Comparison of ENCODE assay signal across 7 mouse cellular contexts in genomic region chr2:14295334-14295733, GRCm38 (mm10).
DNase-seq lines count a peak whose midpoint lies in the region; ATAC-seq lines count a peak whose summit lies in the region.

No protein-coding gene starts in this region.

- H3K9ac ChIP-seq in intestine, embryonic 16.5 days (ENCODE audit: low read depth, low read length): no peak overlapping the region
- no peak overlapping the region for H3K9ac ChIP-seq in midbrain, embryonic 14.5 days (replicated peaks; ENCODE audit: low read length)

- H3K4me2 ChIP-seq in intestine, embryonic 16.5 days (ENCODE audit: low read depth, low read length): no peak overlapping the region
- no peak overlapping the region for H3K4me2 ChIP-seq in midbrain, embryonic 14.5 days (ENCODE audit: low read length)

- intact Hi-C loops in left cerebral cortex, postnatal 14 days (cut with DNase I): loop anchor here (5.0 kb wide), 1 partner anchor 1013 kb away; no protein-coding TSS in a partner anchor

- H3K9me3 ChIP-seq in intestine, embryonic 16.5 days (ENCODE audit: control insufficient read depth, low read length): no peaks in the 10 kb centered on the region
- H3K9me3 ChIP-seq in midbrain, embryonic 14.5 days (ENCODE audit: control insufficient read depth, low read length): no peaks in the 10 kb centered on the region

- no peak overlapping the region for H3K4me3 ChIP-seq in intestine, embryonic 16.5 days (ENCODE audit: low read length)
- H3K4me3 ChIP-seq in midbrain, embryonic 14.5 days (replicated peaks; ENCODE audit: low read depth, low read length): no peak overlapping the region

- no peaks in the 10 kb centered on the region for H3K4me1 ChIP-seq in intestine, embryonic 16.5 days (ENCODE audit: control insufficient read depth, insufficient read depth, low read length)
- H3K4me1 ChIP-seq in midbrain, embryonic 14.5 days (ENCODE audit: control insufficient read depth, insufficient read depth, low read length): no peaks in the 10 kb centered on the region

- no peaks in the 10 kb centered on the region for H3K27me3 ChIP-seq in intestine, embryonic 16.5 days (replicated peaks; ENCODE audit: control insufficient read depth, insufficient read depth, low read length)
- no peaks in the 10 kb centered on the region for H3K27me3 ChIP-seq in midbrain, embryonic 14.5 days (ENCODE audit: control insufficient read depth, insufficient read depth, low read length)

- ATAC-seq in intestine, embryonic 16.5 days: peak; percentile 71
- peak; percentile 75 for ATAC-seq in midbrain, embryonic 14.5 days (ENCODE audit: low FRiP score, low TSS enrichment)

- H3K27ac ChIP-seq in intestine, embryonic 16.5 days (ENCODE audit: low read length): no peak overlapping the region
- no peak overlapping the region for H3K27ac ChIP-seq in midbrain, embryonic 14.5 days (replicated peaks; ENCODE audit: low read depth, low read length)

- WGBS in intestine, embryonic 16.5 days: 37% methylated on average over 5 of the region's 5 CpGs
- WGBS in midbrain, embryonic 14.5 days: 41% methylated on average over 5 of the region's 5 CpGs

- H3K36me3 ChIP-seq in intestine, embryonic 16.5 days (ENCODE audit: control insufficient read depth, insufficient read depth, low read length): no peaks in the 10 kb centered on the region
- H3K36me3 ChIP-seq in midbrain, embryonic 14.5 days (ENCODE audit: control insufficient read depth, insufficient read depth, low read length): no peaks in the 10 kb centered on the region

- DNase-seq in ZHBTc4 (ENCODE audit: low read depth, low spot score): peak; percentile 91
- DNase-seq in cerebellum, postnatal 10 days: peak; percentile 96 to 99
- DNase-seq in gastrocnemius, adult 18-20 months (ENCODE audit: low spot score): peak; percentile 94
- DNase-seq in left cerebral cortex, postnatal 14 days (ENCODE audit: low spot score in 2 of 2): peak; percentile 92 to 93
- DNase-seq in midbrain, embryonic 14.5 days: peak; percentile 92
- DNase-seq in spleen, adult 18-20 months: peak; percentile 68 to 91
